Mouse (Mus musculus) kidney, postnatal 0 days (tissue): Measurements from ENCODE around the gene Cdh4. TPM values are rescaled to one million over a fixed set of nuclear protein-coding genes. Genes with fewer than 3 reads are reported as not detected.

ENCODE experiments used
- ATAC-seq: fragments of 200-750 bp; cut with Nextera tagmentation; replicated peaks from 2 replicates; pipeline ENCODE4 v1.8.0; 2017; ENCODE audit warnings: low read depth, moderate number of reproducible peaks, moderate TSS enrichment, moderate library complexity; ENCODE audit not compliant: low FRiP score
- DNase-seq: peaks from one replicate; pipeline ENCODE4 v3.0.0-alpha.2; 2016; ENCODE audit warnings: low spot score
- H3K27ac ChIP-seq: fragments of 300-500 bp; sonication (generic); 2 replicates; pipeline ENCODE4 v1.5.1; 2014; ENCODE audit warnings: mild to moderate bottlenecking
- H3K27me3 ChIP-seq: fragments of 300-500 bp; sonication (generic); 2 replicates; pipeline ENCODE4 v1.6.1; 2014; ENCODE audit warnings: low read length, mixed read lengths; ENCODE audit not compliant: insufficient read depth
- H3K36me3 ChIP-seq: fragments of 300-500 bp; sonication (generic); 2 replicates; pipeline ENCODE4 v1.6.1; 2014; ENCODE audit warnings: low read length, mixed read lengths; ENCODE audit not compliant: insufficient read depth
- H3K4me1 ChIP-seq: fragments of 300-500 bp; sonication (generic); replicated peaks from 2 replicates; pipeline ENCODE4 v1.6.1; 2014; ENCODE audit warnings: antibody characterized with exemption, low read length, mixed read lengths; ENCODE audit not compliant: insufficient read depth
- H3K4me2 ChIP-seq: fragments of 300-500 bp; sonication (generic); 2 replicates; pipeline ENCODE4 v1.6.1; 2014; ENCODE audit warnings: mild to moderate bottlenecking, low read length, moderate library complexity, mixed read lengths
- H3K4me3 ChIP-seq: fragments of 300-500 bp; sonication (generic); replicated peaks from 2 replicates; pipeline ENCODE4 v1.5.1; 2014; ENCODE audit warnings: low read depth, low read length
- H3K9ac ChIP-seq: fragments of 300-500 bp; sonication (generic); 2 replicates; pipeline ENCODE4 v1.6.1; 2014; ENCODE audit warnings: low read depth, low read length
- H3K9me3 ChIP-seq: fragments of 300-500 bp; sonication (generic); replicated peaks from 2 replicates; pipeline ENCODE4 v1.6.1; 2016; ENCODE audit warnings: low read length, inconsistent platforms, mixed read lengths
- CTCF ChIP-seq: IDR thresholded peaks from 2 replicates; pipeline ENCODE4 v1.5.1; 2016; ENCODE audit warnings: antibody characterized with exemption, low read depth, mild to moderate bottlenecking, moderate library complexity
- WGBS: fragments of 180-500 bp; shearing (Covaris S2); extraction: QIAGEN DNeasy Blood & Tissue Kit; methylation state at CpG from one replicate; pipeline ENCODE4 v1.1.7; 2014; 5-methylcytosine and 5-hydroxymethylcytosine counted together
- polyA plus RNA-seq: library from polyadenylated mRNA; unstranded; fragments of >200 nt; fragmentation: Nextera tagmentation; extraction: Ambion mirVana; gene quantifications from 2 replicates; pipeline ENCODE4 v1.2.1, GENCODE M21; 2015

The Cdh4 gene
- polyA plus RNA-seq, 1 experiment from 2014 or later = 11.5 TPM

DNA sequence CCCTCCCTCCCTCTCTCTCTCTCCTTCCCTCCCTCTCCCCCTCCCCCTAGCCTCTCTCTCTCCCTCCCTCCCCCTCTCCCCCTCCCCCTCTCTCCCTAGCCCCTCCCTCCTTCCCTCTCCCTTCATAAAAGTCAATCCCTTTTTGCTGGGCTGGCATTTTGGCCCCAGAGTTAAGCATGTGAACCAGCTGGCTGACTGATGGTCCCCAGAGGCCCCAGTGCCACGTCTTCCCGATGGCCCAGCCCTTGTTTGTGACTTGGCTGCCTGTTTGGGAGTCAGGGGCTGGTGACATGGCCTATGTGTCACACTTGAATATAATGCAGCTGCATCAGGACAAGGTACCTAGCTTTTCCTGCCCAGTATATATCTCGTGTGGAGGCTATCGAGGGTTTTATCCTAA lies 96.3 kb downstream of the Cdh4 start:
- Histone ChIP-seq H3K27ac (no peak overlapping the region), H3K4me1 (peaks cover 6% of the 10 kb centered on the region; the same call in 1 of the 2 replicates), H3K9ac (no peak overlapping the region), H3K27me3 (no peaks in the 10 kb centered on the region), H3K4me3 (no peak overlapping the region), H3K36me3 (no peaks in the 10 kb centered on the region), H3K9me3 (no peaks in the 10 kb centered on the region), H3K4me2 (no peak overlapping the region)
- ATAC-seq = no peak
- 52% methylated on average over 4 of the region's 4 CpGs for WGBS
- no peak for DNase-seq
- no peak for TF ChIP-seq CTCF

- DNase-seq = no peak
- no peak for ATAC-seq
- peaks cover 6% of the 10 kb centered on the region; the same call in 1 of the 2 replicates for H3K4me1 ChIP-seq
- no peak overlapping the region for H3K9ac ChIP-seq
- TF ChIP-seq CTCF = no peak
- no peak overlapping the region for H3K4me2 ChIP-seq
- H3K36me3 ChIP-seq = no peaks in the 10 kb centered on the region
- H3K27ac ChIP-seq = no peak overlapping the region
- no peaks in the 10 kb centered on the region for H3K27me3 ChIP-seq
- no peaks in the 10 kb centered on the region for H3K9me3 ChIP-seq
- H3K4me3 ChIP-seq = no peak overlapping the region
- 29% methylated on average over 9 of the region's 9 CpGs for WGBS
Observed at GRCm38 (mm10) chr2:179539532-179540245, 97.5 kb downstream of the Cdh4 start.

DNA sequence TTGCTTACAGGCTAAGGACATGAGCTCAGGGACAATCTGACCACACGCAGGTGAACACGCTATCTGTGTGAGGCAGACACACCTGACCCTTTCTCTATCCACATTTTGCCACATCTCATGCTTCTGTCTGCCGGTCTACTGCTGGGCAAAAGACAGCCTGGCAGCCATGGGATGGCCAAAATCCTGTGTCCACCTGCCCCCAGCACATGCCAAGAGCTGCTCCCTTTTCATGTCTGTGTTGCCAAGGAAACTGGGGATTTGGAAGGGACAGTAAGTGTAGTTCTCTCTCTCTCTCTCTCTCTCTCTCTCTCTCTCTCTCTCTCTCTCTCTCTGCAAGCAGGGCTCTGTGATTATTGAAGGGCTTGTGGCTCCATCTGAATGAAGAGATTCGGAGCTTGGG lies 98.9 kb downstream of the Cdh4 start:
- TF ChIP-seq CTCF = no peak
- DNase-seq (no peak), ATAC-seq (no peak)
- Histone ChIP-seq H3K9ac (no peak overlapping the region), H3K27me3 (no peaks in the 10 kb centered on the region), H3K4me3 (no peak overlapping the region), H3K4me2 (no peak overlapping the region), H3K36me3 (no peaks in the 10 kb centered on the region), H3K4me1 (peaks cover 6% of the 10 kb centered on the region; the same call in 1 of the 2 replicates), H3K27ac (no peak overlapping the region), H3K9me3 (no peaks in the 10 kb centered on the region)
- WGBS = 97% methylated on average over 4 of the region's 4 CpGs

DNA sequence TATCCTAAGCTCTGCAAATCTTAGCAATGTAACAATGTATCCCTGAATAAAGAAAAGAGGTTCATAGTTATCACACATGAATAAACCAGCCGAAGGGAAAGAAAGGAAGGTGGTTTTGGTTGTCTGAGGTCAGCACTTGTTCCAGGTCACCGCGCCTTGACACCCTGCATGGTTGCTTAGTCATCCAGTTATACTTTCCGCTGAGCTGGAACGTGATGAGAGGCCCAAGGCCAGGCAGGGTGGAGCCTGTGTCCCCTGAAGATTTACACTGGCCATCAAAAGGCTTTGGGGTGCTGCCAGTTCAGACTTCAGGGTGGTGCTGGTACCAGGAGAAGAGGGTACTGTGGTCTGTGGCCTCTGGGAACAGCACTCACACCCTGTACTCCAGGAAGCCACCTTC lies 105.4 kb downstream of the Cdh4 start:
- DNase-seq (peak; percentile 71), ATAC-seq (peak; percentile 74)
- H3K4me1 ChIP-seq = no peaks in the 10 kb centered on the region
- no peak overlapping the region for H3K4me3 ChIP-seq
- no peaks in the 10 kb centered on the region for H3K9me3 ChIP-seq
- no peak overlapping the region for H3K4me2 ChIP-seq
- no peak overlapping the region for H3K27ac ChIP-seq
- no peak for TF ChIP-seq CTCF
- H3K9ac ChIP-seq = no peak overlapping the region
- 37% methylated on average over 5 of the region's 5 CpGs for WGBS
- H3K36me3 ChIP-seq = no peaks in the 10 kb centered on the region
- H3K27me3 ChIP-seq = no peaks in the 10 kb centered on the region

- H3K27me3 ChIP-seq = no peaks in the 10 kb centered on the region
- 72% methylated on average over 4 of the region's 4 CpGs for WGBS
- H3K36me3 ChIP-seq = no peaks in the 10 kb centered on the region
- H3K4me1 ChIP-seq = no peaks in the 10 kb centered on the region
- H3K4me3 ChIP-seq = no peak overlapping the region
- no peak overlapping the region for H3K9ac ChIP-seq
- DNase-seq (no peak), ATAC-seq (no peak)
- no peak overlapping the region for H3K4me2 ChIP-seq
- no peak overlapping the region for H3K27ac ChIP-seq
- no peak for TF ChIP-seq CTCF
- no peaks in the 10 kb centered on the region for H3K9me3 ChIP-seq
Observed at GRCm38 (mm10) chr2:179555928-179556327, 113.7 kb downstream of the Cdh4 start.

- no peak for TF ChIP-seq CTCF
- WGBS = 72% methylated on average over 2 of the region's 2 CpGs
- ATAC-seq = no peak
- no peaks in the 10 kb centered on the region for H3K36me3 ChIP-seq
- DNase-seq = no peak
- no peak overlapping the region for H3K9ac ChIP-seq
- H3K27ac ChIP-seq = no peak overlapping the region
- H3K4me3 ChIP-seq = no peak overlapping the region
- no peak overlapping the region for H3K4me2 ChIP-seq
- H3K4me1 ChIP-seq = no peaks in the 10 kb centered on the region
- H3K27me3 ChIP-seq = no peaks in the 10 kb centered on the region
- H3K9me3 ChIP-seq = no peaks in the 10 kb centered on the region
Observed at GRCm38 (mm10) chr2:179562350-179562749, 120.1 kb downstream of the Cdh4 start.

- Histone ChIP-seq H3K27me3 (no peaks in the 10 kb centered on the region), H3K9ac (no peak overlapping the region), H3K9me3 (no peaks in the 10 kb centered on the region), H3K4me1 (no peaks in the 10 kb centered on the region), H3K36me3 (no peaks in the 10 kb centered on the region), H3K27ac (no peak overlapping the region), H3K4me2 (no peak overlapping the region), H3K4me3 (no peak overlapping the region)
- ATAC-seq = no peak
- 7% methylated on average over 12 of the region's 12 CpGs for whole genome bisulfite sequencing
- no peak for TF ChIP-seq CTCF
- peak; percentile 14 for DNase-seq
Observed at GRCm38 (mm10) chr2:179565611-179566010, 123.4 kb downstream of the Cdh4 start.
